In genomic region chr10:125896646-125897045, GRCm38 (mm10) we compare ENCODE assay signal across 22 mouse cellular contexts.
DNase-seq lines count a peak whose midpoint lies in the region; ATAC-seq lines count a peak whose summit lies in the region.
"Had no signal": no experiment of that assay in that cellular context is flagged by ENCODE, and none has a peak within 500 bp of the region (broad histone marks: within the 10 kb centered on the region; RNA-seq: fewer than 3 reads in every experiment).

No protein-coding gene starts in this region.

- H3K27me3 ChIP-seq in kidney, embryonic 14.5 days (ENCODE audit: control insufficient read depth, insufficient read depth, low read length), result no peaks in the 10 kb centered on the region
- no peaks in the 10 kb centered on the region for H3K27me3 ChIP-seq in limb, embryonic 13.5 days
- H3K27me3 ChIP-seq in limb, embryonic 10.5 days (ENCODE audit: low read depth, poor library complexity, severe bottlenecking), result no peaks in the 10 kb centered on the region
- H3K27me3 ChIP-seq in embryonic facial prominence, embryonic 14.5 days (replicated peaks; ENCODE audit: control insufficient read depth, insufficient read depth, low read length), result no peaks in the 10 kb centered on the region
- H3K27me3 ChIP-seq: CH12.LX; embryonic facial prominence, embryonic 15.5 days; heart, embryonic 13.5 days; hindbrain, embryonic 12.5 days; Patski had no signal

- H3K9me3 ChIP-seq in kidney, embryonic 14.5 days (ENCODE audit: control insufficient read depth, low read length), result no peaks in the 10 kb centered on the region
- H3K9me3 ChIP-seq in limb, embryonic 13.5 days, result 0 out of 2 replicates have a peak, but pooled peaks cover 4% of the 10 kb centered on the region
- no peaks in the 10 kb centered on the region for H3K9me3 ChIP-seq in limb, embryonic 10.5 days (replicated peaks)
- H3K9me3 ChIP-seq in embryonic facial prominence, embryonic 14.5 days (ENCODE audit: control insufficient read depth, low read length), result 0 out of 2 replicates have a peak, but pooled peaks cover 4% of the 10 kb centered on the region
- H3K9me3 ChIP-seq: embryonic facial prominence, embryonic 15.5 days; forebrain, embryonic 10.5 days; hindbrain, embryonic 12.5 days had no signal

- no peaks in the 10 kb centered on the region for H3K4me1 ChIP-seq in kidney, embryonic 14.5 days (ENCODE audit: control insufficient read depth, insufficient read depth, low read length)
- no peaks in the 10 kb centered on the region for H3K4me1 ChIP-seq in limb, embryonic 13.5 days
- peaks cover 2% of the 10 kb centered on the region; the same call in 1 of the 2 replicates for H3K4me1 ChIP-seq in limb, embryonic 10.5 days
- H3K4me1 ChIP-seq in embryonic facial prominence, embryonic 14.5 days (ENCODE audit: control insufficient read depth, insufficient read depth, low read length), result no peaks in the 10 kb centered on the region
- H3K4me1 ChIP-seq: embryonic facial prominence, embryonic 15.5 days; heart, embryonic 13.5 days; hindbrain, embryonic 12.5 days had no signal

- peak; percentile 86 for ATAC-seq in kidney, embryonic 14.5 days (ENCODE audit: low FRiP score, low TSS enrichment)
- ATAC-seq in limb, embryonic 13.5 days (ENCODE audit: low FRiP score, low read depth), result 0 out of 2 replicates have a peak, but pooled peaks have one; percentile 51
- peak; percentile 62; the same call in 1 of the 2 replicates for ATAC-seq in embryonic facial prominence, embryonic 14.5 days (ENCODE audit: low read depth)
- ATAC-seq: activated CD4-positive, CD25-positive, alpha-beta regulatory T cell, adult 4 months; forebrain, embryonic 14.5 days; hindbrain, embryonic 16.5 days; Patski had no signal

- peak overlapping the region; percentile 69; the same call in 1 of the 2 replicates for H3K27ac ChIP-seq in kidney, embryonic 14.5 days (ENCODE audit: low read depth, low read length)
- no peak overlapping the region for H3K27ac ChIP-seq in limb, embryonic 13.5 days
- H3K27ac ChIP-seq in limb, embryonic 10.5 days, result no peak overlapping the region
- no peak overlapping the region for H3K27ac ChIP-seq in embryonic facial prominence, embryonic 14.5 days (replicated peaks; ENCODE audit: low read depth, low read length)
- H3K27ac ChIP-seq: embryonic facial prominence, embryonic 15.5 days; forebrain, embryonic 10.5 days; heart, embryonic 13.5 days; hindbrain, embryonic 12.5 days had no signal

- no peak overlapping the region for H3K4me2 ChIP-seq in kidney, embryonic 14.5 days (replicated peaks; ENCODE audit: low read depth, low read length)
- no peak overlapping the region for H3K4me2 ChIP-seq in limb, embryonic 13.5 days (replicated peaks)
- no peak overlapping the region for H3K4me2 ChIP-seq in embryonic facial prominence, embryonic 14.5 days (ENCODE audit: low read depth, low read length)
- H3K4me2 ChIP-seq: embryonic facial prominence, embryonic 15.5 days; heart, embryonic 13.5 days; hindbrain, embryonic 12.5 days had no signal

- H3K36me3 ChIP-seq in kidney, embryonic 14.5 days (ENCODE audit: control insufficient read depth, insufficient read depth, low read length), result no peaks in the 10 kb centered on the region
- no peaks in the 10 kb centered on the region for H3K36me3 ChIP-seq in limb, embryonic 13.5 days
- H3K36me3 ChIP-seq in limb, embryonic 10.5 days, result no peaks in the 10 kb centered on the region
- no peaks in the 10 kb centered on the region for H3K36me3 ChIP-seq in embryonic facial prominence, embryonic 14.5 days (ENCODE audit: control insufficient read depth, insufficient read depth, low read length)
- H3K36me3 ChIP-seq: embryonic facial prominence, embryonic 15.5 days; forebrain, embryonic 10.5 days; heart, embryonic 13.5 days; hindbrain, embryonic 12.5 days had no signal

- DNase-seq in kidney, postnatal 36 days, result no peak
- DNase-seq in limb, embryonic 10.5 days (ENCODE audit: low spot score), result no peak
- DNase-seq in embryonic facial prominence, embryonic 14.5 days (ENCODE audit: low spot score), result peak; percentile 62
- no peak for DNase-seq in urinary bladder, postnatal 36 days (ENCODE audit: low spot score in 2 of 2)
- DNase-seq: adrenal gland, postnatal 25 days; cerebellum, adult 2 months; cerebellum, postnatal 10 days; gastrocnemius, postnatal 36 days; heart, adult 11 months; heart, postnatal 4 days had no signal

- WGBS in kidney, embryonic 14.5 days, result 31% methylated on average over 5 of the region's 5 CpGs
- 61% methylated on average over 5 of the region's 5 CpGs for WGBS in limb, embryonic 13.5 days
- WGBS in limb, embryonic 10.5 days, result 71% methylated on average over 5 of the region's 5 CpGs
- WGBS in embryonic facial prominence, embryonic 14.5 days, result 47% methylated on average over 5 of the region's 5 CpGs

- H3K4me3 ChIP-seq in kidney, embryonic 14.5 days (ENCODE audit: low read length), result no peak overlapping the region
- no peak overlapping the region for H3K4me3 ChIP-seq in limb, embryonic 13.5 days
- H3K4me3 ChIP-seq in limb, embryonic 10.5 days, result no peak overlapping the region
- no peak overlapping the region for H3K4me3 ChIP-seq in embryonic facial prominence, embryonic 14.5 days (ENCODE audit: low read depth, low read length)
- H3K4me3 ChIP-seq: embryonic facial prominence, embryonic 15.5 days; erythroblast, embryonic 14.5 days; forebrain, embryonic 10.5 days; heart, embryonic 13.5 days; hindbrain, embryonic 12.5 days had no signal

- no peak overlapping the region for H3K9ac ChIP-seq in kidney, embryonic 14.5 days (ENCODE audit: low read depth, low read length)
- H3K9ac ChIP-seq in limb, embryonic 13.5 days, result no peak overlapping the region
- H3K9ac ChIP-seq in embryonic facial prominence, embryonic 14.5 days (ENCODE audit: low read depth, low read length), result no peak overlapping the region
- H3K9ac ChIP-seq: embryonic facial prominence, embryonic 15.5 days; heart, embryonic 13.5 days; hindbrain, embryonic 12.5 days had no signal
